Mouse (Mus musculus) thymus, adult 2 months (tissue): ENCODE measurements around the gene Cyp3a16.
"Not testable (repeated sequence)": the region's sequence is repeated elsewhere in the genome, so short reads cannot be mapped to it uniquely, and the experiment has no call there.

ENCODE experiments used
- CTCF ChIP-seq: fragments of 200-500 bp; IDR thresholded peaks from 2 replicates; pipeline ENCODE4 v1.5.1; 2012; ENCODE audit warnings: mild to moderate bottlenecking, control low read depth, low read length, moderate library complexity, borderline replicate concordance; ENCODE audit not compliant: control insufficient read depth, poor library complexity, insufficient read depth; ENCODE audit errors: extremely low read depth
- POLR2A ChIP-seq: fragments of 200-500 bp; IDR thresholded peaks from 2 replicates; pipeline ENCODE4 v1.6.1; 2012; ENCODE audit warnings: mild to moderate bottlenecking, low read length, control low read depth, moderate library complexity; ENCODE audit not compliant: control insufficient read depth, poor library complexity, insufficient read depth; ENCODE audit errors: extremely low read depth

GRCm38 (mm10) chr5:145469623-145470022, at the start of gene Cyp3a16:
- not testable (repeated sequence) for TF ChIP-seq CTCF, POLR2A
